Mouse (Mus musculus): ENCODE measurements around the gene Nubp2.
A peak's percentile ranks its signal among the peaks of the same experiment; 100 is the strongest.

DNA sequence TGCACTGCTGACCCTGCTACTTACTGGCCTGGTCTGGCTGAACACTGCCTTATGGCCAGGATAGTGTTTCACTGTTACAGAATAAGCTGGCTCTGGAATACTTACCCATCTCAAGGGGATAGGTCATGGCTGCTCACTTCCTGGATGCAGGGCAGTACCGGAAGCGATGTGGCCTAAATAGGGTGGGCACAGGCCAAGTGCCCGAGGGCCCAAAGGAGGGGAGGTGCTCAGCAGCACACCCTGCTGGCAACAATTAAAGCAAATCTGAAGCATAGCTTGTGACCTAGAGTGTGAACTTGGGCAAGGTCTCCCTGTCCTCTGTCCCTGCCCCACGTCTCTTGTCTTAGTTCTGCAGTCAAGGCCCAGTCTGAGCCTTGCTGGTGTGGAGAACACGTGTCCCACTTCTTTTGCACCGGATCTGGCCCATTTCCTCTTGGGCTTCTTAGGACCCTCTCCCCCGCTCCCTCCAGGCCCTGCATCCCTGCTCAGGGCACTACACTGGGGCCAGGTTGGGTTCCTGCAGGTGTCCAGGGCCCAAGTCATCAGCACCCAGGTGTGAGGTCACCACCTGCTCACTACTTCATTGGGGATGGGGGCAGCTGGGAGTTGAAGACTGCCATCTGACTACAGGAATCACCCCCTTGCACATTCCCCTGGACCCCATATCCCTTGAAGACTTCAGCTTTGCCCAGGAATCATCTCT is 4.3 kb downstream of the Nubp2 start:
- TF ChIP-seq CTCF (IDR thresholded peaks at IDR 0.05; ENCODE audit: borderline replicate concordance, extremely low read depth, insufficient read depth, insufficient read length) (peak; percentile 50; the same call in 1 of the 2 replicates), POLR2A (IDR thresholded peaks at IDR 0.05; ENCODE audit: borderline replicate concordance, extremely low read depth, insufficient read depth, insufficient read length, poor library complexity, severe bottlenecking) (no peak)
